Mouse (Mus musculus) inflammation-experienced regulatory T-cells, adult 6 months (primary cell): ENCODE measurements around the gene Gstt4. TPM values are rescaled to one million over a fixed set of nuclear protein-coding genes. Genes with fewer than 3 reads are reported as not detected.

Experiments used
- ATAC-seq: one replicate; pipeline ENCODE4 v1.8.0; 2017
- polyA plus RNA-seq, 3 experiments: library from polyadenylated mRNA; unstranded; fragments of 100-300 nt; shearing (Covaris generic); gene quantifications; one replicate each; pipeline ENCODE4 v1.2.1; 2017

The Gstt4 gene
- polyA plus RNA-seq, 3 experiments from 2014 or later: not detected

DNA sequence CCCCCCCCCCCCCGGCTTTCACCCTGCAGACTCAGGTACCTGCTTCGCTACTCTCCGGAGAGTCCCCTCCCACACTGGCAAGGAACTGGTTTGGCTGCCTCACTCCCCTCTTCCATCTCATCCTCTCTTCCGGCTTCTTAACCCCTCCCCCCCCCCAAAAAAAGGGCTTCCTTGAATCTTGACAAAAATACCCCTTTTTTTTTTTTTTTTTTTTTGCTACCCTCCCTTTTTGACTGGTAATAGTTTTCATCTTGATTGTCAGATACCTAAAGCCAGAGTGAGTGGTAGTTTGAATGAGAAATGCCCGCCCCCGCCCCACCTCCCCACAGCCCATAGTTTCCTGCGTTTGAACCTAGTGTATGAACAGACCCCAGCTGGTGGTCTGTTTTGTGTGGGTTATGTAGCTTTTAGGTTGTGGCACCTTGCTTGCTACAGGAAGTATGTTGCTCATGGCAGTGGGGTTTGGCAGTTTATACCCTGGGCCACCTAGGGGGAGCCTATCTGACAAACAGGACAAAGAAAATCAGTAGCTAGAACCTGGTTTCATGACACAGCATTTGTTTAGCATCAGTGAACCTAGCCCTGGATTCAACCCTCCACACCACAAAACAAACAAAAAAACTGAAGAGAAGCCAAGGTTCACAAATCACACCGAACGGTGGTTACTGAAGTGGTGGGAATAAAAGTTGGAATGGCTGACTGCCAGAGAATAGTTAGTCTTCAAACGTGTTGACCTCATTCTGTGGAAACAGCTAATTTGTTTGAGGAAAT, 13.6 kb upstream of the Gstt4 start:
- ATAC-seq: peak; percentile 42

DNA sequence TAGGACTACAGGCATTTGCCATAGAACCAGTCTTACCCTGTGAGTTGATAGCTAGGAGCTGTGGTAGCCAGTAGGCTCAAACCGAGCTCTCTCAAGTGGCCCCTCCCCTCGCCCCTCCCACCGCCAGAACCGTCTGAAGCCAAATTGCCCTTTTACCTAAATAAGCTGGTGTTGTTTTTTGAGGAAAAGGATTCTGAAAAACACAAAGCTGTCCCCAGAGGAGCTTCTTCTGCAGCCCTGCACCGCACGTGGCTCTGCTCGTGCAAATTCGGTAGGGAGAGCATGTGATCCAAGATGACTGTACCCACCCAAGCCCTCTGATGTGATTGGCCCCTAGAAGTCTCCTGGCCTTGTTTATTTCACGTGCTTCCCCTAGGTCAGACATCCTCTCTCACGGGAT, 13.0 kb upstream of the Gstt4 start:
- ATAC-seq: peak; percentile 49

DNA sequence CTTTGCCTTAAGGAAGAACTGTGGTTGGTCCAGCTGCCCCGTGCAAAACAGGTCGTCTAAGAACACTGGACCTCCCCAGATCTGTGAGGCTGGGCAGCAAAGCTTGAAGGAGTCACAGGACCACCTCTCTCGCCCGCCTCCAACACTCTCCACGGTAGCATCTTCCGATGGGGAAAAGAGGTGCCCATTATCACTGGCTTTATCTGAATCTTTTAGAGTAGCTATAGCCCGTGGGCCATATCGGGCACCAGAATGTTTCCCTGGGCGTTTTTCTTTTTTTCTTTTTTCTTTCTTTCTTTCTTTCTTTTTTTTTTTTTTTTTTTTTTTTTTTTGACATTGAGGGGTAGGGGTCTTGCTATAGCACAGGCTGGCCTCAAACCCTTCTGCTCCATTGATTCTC, 12.4 kb upstream of the Gstt4 start:
- no peak for ATAC-seq

- ATAC-seq: no peak
Measured at GRCm38 (mm10) chr10:75834250-75834649, 11.9 kb upstream of the Gstt4 start.

DNA sequence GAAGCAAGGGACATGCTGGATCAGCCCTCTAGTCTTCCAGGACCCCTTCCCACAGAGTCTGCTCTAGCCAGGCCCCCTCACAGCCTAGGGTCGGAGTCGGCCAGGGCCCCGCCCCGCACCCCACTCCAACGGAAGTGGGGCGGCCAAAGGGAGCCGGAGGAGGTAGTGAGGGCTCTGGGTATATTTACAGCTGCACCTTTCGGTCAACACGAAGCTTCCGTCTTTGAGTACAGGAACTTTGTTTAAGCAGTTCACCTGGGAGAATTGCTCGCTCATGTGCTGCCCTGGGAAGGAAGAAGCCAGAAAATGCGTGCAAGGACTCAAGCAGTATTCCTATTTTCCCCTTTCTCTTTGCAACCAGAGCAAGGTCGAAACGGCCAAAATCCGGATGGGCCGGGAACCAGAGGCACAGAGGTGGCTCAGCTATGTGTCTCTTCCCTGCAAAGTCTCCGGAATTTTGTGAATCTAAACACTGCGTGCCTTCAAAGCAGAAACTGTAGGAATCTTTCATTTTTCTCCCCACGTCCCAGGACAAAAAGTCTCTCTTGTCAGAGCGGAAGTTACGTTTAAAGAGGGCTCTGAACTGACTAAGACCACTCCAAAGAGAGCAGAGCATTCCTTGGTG, 11.2 kb upstream of the Gstt4 start:
- no peak for ATAC-seq

DNA sequence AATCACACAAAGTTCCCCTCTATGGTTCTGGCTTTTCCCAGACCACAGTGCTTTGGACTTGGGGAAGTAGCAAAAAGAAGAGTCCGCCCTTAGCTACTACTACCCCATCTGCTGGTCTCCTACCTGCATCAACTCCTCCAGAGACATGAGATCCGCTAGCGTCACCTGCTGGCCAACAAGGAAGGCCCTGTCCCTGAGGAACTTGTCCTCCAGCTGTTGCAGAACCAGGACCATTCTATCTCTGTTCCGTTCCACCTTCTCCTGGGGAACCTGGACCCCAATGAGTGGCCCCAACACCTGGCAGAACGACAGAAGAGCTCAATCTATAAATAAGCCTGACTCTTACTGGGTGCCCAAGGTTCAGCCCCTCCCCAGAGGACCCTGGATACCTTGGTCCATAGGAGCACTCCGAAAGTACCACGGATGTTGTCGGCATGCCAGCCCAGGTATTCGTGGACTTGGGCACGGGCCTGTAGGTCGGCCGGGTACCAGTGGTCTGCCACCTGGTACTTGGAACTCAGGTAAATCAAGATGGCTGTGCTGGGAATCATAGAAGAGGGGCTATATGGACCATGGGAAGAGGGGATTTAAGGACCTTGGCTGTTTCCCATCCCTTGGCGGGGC, 10.0 kb upstream of the Gstt4 start:
- ATAC-seq: no peak

DNA sequence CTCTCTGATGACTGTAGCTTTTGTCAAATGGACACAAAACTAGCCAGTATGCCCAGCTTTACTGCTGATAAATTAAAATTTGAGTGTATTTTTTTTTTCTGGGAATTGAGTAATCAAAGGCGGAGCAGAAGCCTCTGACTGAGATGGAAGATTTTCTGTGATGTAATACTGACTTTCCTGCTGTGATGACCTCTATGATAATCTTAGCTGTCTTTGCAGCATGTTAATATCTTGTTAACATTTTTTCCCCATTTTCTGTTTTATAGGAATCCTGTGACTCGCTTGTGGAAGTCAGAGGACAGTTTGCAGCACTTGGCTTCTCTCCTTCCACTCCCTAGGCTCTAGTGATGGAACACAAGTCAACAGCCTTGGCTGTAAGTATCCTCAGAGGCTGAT, 7.9 kb upstream of the Gstt4 start:
- no peak for ATAC-seq

DNA sequence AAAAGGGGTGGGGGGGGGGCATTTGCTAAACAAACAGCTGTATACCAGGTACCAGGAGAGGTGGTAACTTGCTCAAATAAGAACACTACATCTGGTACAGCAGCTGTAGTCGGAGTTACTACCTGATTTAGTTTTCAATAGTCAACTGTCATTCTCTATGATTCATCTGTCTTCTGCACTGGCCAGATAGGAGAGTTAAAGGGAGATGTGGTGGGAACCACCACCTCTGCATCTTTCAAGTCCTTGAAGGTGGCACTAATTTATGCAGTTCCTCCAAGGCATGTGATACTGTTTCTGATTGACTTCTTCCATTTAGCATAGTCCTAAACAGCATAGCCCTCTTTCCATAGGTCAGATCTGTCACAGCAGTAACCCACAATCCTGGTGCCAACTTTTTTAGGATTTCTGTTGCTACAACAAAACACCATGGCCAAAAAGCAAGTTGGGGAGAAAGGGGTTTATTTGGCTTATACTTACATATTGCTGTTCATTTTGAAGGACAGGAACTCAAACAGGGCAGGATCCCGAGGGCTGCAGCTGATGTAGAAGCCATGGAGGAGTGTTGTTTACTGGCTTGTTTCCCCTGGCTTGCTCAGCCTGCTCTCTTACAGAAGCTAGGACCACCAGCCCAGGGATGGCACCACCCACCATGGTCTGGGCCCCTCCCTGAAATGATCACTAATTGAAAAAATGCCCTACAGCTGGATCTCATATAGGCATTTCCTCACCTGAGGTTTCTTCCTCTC, 7.4 kb upstream of the Gstt4 start:
- no peak for ATAC-seq

GRCm38 (mm10) chr10:75828500-75828931, 6.2 kb upstream of the Gstt4 start:
- ATAC-seq: no peak

DNA sequence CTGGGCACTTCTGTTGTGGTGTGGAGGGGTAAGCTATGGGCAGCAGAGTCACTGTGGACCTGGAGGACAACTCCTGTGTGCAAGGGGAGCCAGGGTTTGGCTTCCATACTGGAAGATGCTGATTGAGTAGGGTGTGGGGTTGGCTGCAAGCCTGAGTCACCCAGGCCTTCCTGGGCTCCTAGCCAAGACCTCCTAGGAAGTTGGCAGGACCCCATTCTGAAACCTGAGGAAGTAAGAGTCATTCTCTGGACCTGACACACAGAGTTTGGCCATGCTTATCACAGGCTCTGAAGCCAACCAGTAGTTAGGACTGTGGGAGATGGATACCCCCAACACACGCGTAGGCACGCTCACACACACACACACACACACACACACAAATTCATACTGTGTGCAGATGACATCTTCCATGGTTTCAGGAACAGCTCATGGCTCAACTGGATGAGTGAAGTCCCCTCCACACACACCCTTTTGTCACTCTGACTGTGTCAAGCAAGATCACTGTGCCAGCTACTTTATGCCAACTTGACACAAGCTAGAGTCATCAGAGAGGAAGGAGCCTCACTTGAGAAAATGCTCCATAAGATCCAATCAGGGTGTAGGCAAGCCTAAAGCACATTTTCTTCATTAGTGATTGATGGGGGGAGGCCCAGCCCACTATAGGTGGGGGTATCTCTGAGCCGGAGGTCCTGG, 5.5 kb upstream of the Gstt4 start:
- ATAC-seq: no peak

GRCm38 (mm10) chr10:75824530-75824929, 2.2 kb upstream of the Gstt4 start:
- ATAC-seq: no peak

GRCm38 (mm10) chr10:75823782-75824181, 1.4 kb upstream of the Gstt4 start:
- ATAC-seq: no peak

DNA sequence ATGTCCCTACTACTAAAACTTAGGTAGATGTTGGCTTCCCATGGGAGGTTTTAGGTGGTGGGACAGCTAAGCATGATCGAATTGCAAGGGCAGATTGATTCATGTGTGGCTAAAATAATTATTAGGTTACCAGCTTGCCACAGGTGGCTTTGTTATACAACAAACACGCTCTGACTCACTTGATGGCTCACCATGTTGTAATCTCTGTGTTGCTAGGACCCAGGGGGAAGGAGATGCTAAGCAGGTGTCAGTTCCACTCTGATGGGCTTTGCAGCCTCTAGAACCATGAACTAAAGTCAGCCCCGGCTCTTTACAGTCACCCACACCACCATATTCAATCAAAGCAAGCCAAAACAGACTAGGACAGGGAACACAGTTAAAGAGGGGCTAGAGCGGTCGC, 2.5 kb downstream of the Gstt4 start:
- no peak for ATAC-seq

DNA sequence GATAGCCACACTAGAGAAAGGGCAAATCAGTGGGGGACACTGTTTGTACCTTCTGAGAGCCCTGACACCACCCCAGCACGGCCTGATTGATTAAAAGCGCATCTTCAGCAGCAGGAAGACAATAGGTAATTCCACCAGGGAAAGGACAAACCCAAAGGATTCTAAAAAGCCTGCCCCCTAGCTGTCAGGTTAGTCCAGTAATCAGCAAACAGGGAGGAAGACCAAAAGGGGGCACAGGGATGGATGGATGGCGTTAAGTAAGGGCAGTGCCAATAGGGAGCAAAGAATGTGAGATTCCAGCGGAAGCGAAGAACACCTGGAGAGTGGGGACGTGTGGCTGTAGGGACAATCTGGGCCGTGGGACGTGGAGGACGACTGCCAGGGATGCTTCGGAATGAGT, 3.7 kb downstream of the Gstt4 start:
- no peak for ATAC-seq

DNA sequence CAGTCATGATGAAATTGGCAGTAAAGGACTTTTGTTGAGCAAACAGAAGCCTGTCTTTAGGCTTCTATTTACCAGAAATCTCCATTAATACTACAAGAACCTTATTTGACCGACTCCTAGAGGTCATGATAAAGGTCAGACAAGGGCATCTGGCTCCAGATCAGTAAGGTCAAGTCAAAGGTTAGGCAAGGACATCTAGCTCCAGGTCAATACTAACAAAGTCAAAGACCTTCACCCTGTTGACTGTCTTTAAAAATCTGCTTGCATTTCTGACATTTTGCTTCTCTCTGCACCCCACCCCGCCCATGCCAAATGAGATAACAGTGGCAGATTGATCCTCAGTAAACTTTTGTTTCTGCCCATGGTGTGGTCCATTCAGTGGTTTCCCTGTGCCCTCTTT, 18.1 kb downstream of the Gstt4 start:
- no peak for ATAC-seq

- ATAC-seq: peak; percentile 37
Measured at GRCm38 (mm10) chr10:75798176-75798696, 24.1 kb downstream of the Gstt4 start, which contains the start of gene Gstt1. Gene Gstt1 (minus strand): TSS chr10:75798584.

GRCm38 (mm10) chr10:75797619-75798175, 24.6 kb downstream of the Gstt4 start:
- ATAC-seq: peak; percentile 70

- ATAC-seq: no peak
Measured at GRCm38 (mm10) chr10:75796731-75797516, 25.4 kb downstream of the Gstt4 start.

GRCm38 (mm10) chr10:75794880-75795279, 27.5 kb downstream of the Gstt4 start:
- ATAC-seq: no peak

- no peak for ATAC-seq
Measured at GRCm38 (mm10) chr10:75790773-75791172, 31.6 kb downstream of the Gstt4 start.

- no peak for ATAC-seq
Measured at GRCm38 (mm10) chr10:75789841-75790240, 32.5 kb downstream of the Gstt4 start.
